Mouse (Mus musculus) testis, adult 2 months (tissue): ENCODE measurements at regions not wholly inside any gene's neighbourhood (a gene's known extent, or its start where the extent isn't known, plus 50 kb on each side); places are given as distances from the start of the nearest gene placed in this dataset.
"Not testable (repeated sequence)": the region's sequence is repeated elsewhere in the genome, so short reads cannot be mapped to it uniquely, and the experiment has no call there.

ENCODE experiments used
- H3K27ac ChIP-seq: fragments of 200-500 bp; 2 replicates; pipeline ENCODE4 v1.5.1; 2012; ENCODE audit warnings: low read depth, low read length; ENCODE audit not compliant: control insufficient read depth, insufficient read depth
- H3K27me3 ChIP-seq: fragments of 200-500 bp; 2 replicates; pipeline ENCODE4 v1.6.1; 2012; ENCODE audit warnings: mild to moderate bottlenecking, low read length, moderate library complexity; ENCODE audit not compliant: control insufficient read depth, insufficient read depth
- H3K36me3 ChIP-seq: fragments of 200-500 bp; 2 replicates; pipeline ENCODE4 v1.6.1; 2012; ENCODE audit warnings: mild to moderate bottlenecking, low read length; ENCODE audit not compliant: control insufficient read depth, insufficient read depth
- H3K4me1 ChIP-seq: fragments of 200-500 bp; 2 replicates; pipeline ENCODE4 v1.6.1; 2012; ENCODE audit warnings: low read length; ENCODE audit not compliant: control insufficient read depth, insufficient read depth
- H3K4me3 ChIP-seq: fragments of 200-500 bp; 2 replicates; pipeline ENCODE4 v1.5.1; 2012; ENCODE audit warnings: low read depth, mild to moderate bottlenecking, low read length, moderate library complexity, mixed read lengths; ENCODE audit not compliant: control insufficient read depth
- CTCF ChIP-seq: fragments of 200-500 bp; IDR thresholded peaks from 2 replicates; pipeline ENCODE4 v1.5.1; 2012; ENCODE audit warnings: low read depth, mild to moderate bottlenecking, inconsistent platforms, low read length, moderate library complexity; ENCODE audit not compliant: control insufficient read depth, insufficient read depth, insufficient replicate concordance
- POLR2A ChIP-seq: fragments of 200-500 bp; IDR thresholded peaks from 2 replicates; pipeline ENCODE4 v1.6.1; 2012; ENCODE audit warnings: low read depth, mild to moderate bottlenecking, inconsistent platforms, low read length, moderate library complexity; ENCODE audit not compliant: control insufficient read depth

- H3K4me3 ChIP-seq: no peak overlapping the region
- no peak overlapping the region for H3K27ac ChIP-seq
- H3K27me3 ChIP-seq: no peaks in the 10 kb centered on the region
- H3K4me1 ChIP-seq: peaks cover 2% of the 10 kb centered on the region; the same call in 1 of the 2 replicates
- TF ChIP-seq POLR2A (no peak), CTCF (no peak)
- H3K36me3 ChIP-seq: no peaks in the 10 kb centered on the region
Measured at GRCm38 (mm10) chr13:42000966-42001365, 50.9 kb upstream of the Hivep1 start.

GRCm38 (mm10) chr13:41997883-41998282 is 53.9 kb upstream of the Hivep1 start:
- Histone ChIP-seq H3K36me3 (no peaks in the 10 kb centered on the region), H3K4me1 (peaks cover 2% of the 10 kb centered on the region; the same call in 1 of the 2 replicates), H3K4me3 (peak overlapping the region; percentile 1), H3K27me3 (no peaks in the 10 kb centered on the region), H3K27ac (no peak overlapping the region)
- TF ChIP-seq CTCF: no peak
- TF ChIP-seq POLR2A: no peak

DNA sequence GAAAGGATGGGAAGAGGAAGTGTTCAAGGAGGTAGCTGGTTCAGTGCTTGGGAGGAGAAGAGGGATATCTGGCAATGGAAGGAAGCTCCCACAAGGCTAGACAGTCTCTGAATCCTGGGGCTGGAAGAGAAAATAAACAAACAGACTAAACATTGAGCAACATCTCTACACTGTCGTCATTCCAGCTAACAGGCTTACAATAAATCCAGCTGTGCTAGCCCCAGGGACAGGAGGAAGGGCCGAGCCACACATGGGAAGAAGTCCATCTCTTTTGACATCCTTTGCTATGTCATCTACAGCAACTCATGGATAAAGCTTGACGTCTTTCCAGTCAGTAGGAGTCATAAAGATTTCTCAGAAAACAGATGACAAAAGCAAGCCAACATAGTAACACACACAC is 57.7 kb upstream of the Hivep1 start:
- no peak for TF ChIP-seq CTCF
- no peak for TF ChIP-seq POLR2A
- Histone ChIP-seq H3K4me1 (peaks cover 2% of the 10 kb centered on the region; the same call in 1 of the 2 replicates), H3K36me3 (no peaks in the 10 kb centered on the region)

DNA sequence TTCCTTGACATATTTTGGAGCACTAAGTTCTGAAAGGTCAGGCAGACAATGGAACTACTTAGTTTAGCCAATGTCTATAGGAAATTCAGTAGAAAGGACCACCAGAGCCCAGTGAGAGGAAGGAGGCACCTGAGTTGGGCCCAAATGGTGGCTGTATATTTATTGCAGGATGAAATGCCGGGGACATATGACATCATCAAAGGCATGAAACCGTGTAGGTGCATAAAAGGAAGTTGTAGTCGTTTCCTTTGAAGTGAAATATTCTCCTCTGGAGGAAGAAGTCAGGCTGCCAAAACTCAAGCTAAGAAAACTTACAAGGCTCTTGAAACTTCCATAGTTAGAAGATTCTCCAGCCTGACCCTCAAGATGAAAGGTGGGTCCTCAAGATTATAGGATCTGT is 75.9 kb upstream of the Hivep1 start:
- H3K27ac ChIP-seq: no peak overlapping the region
- no peak for TF ChIP-seq CTCF
- no peak for TF ChIP-seq POLR2A
- H3K36me3 ChIP-seq: no peaks in the 10 kb centered on the region
- no peaks in the 10 kb centered on the region for H3K4me1 ChIP-seq
- H3K27me3 ChIP-seq: no peaks in the 10 kb centered on the region
- no peak overlapping the region for H3K4me3 ChIP-seq

More for the DNA sequence above, 57.7 kb upstream of the Hivep1 start:
- Histone ChIP-seq H3K4me3 (no peak overlapping the region), H3K27ac (no peak overlapping the region), H3K27me3 (no peaks in the 10 kb centered on the region)

GRCm38 (mm10) chr13:41962915-41963314 is 88.9 kb upstream of the Hivep1 start:
- no peaks in the 10 kb centered on the region for H3K4me1 ChIP-seq
- H3K4me3 ChIP-seq: no peak overlapping the region
- no peak overlapping the region for H3K27ac ChIP-seq
- no peak for TF ChIP-seq POLR2A
- TF ChIP-seq CTCF: no peak
- H3K27me3 ChIP-seq: no peaks in the 10 kb centered on the region
- no peaks in the 10 kb centered on the region for H3K36me3 ChIP-seq

GRCm38 (mm10) chr13:41960960-41961359 is 90.9 kb upstream of the Hivep1 start:
- H3K4me3 ChIP-seq, H3K27ac ChIP-seq, H3K36me3 ChIP-seq, H3K27me3 ChIP-seq, H3K4me1 ChIP-seq: not testable (repeated sequence)

GRCm38 (mm10) chr13:41957932-41958331 is 93.9 kb upstream of the Hivep1 start:
- no peaks in the 10 kb centered on the region for H3K36me3 ChIP-seq
- no peaks in the 10 kb centered on the region for H3K27me3 ChIP-seq
- no peak overlapping the region for H3K27ac ChIP-seq
- no peak for TF ChIP-seq CTCF
- no peak for TF ChIP-seq POLR2A
- H3K4me3 ChIP-seq: no peak overlapping the region
- no peaks in the 10 kb centered on the region for H3K4me1 ChIP-seq

DNA sequence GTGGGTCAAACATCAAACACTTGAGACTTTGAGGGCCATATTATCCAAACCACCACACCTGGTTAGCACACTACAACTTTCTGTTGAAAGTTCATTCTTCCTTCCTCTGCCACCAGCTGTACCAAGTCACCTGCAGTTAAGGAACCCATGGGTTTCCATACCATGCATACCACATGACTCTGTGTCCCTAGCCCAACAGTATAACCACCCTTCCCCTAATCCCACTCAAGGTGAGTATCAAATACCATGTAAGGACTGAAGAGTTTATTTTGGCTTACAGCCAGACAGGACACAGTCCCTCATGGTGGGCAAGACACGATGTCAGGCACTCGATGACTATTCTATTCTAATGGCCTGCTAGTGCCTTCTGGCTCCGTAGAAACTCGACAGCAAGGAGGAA is 95.9 kb upstream of the Hivep1 start:
- Histone ChIP-seq H3K27ac (no peak overlapping the region), H3K27me3 (no peaks in the 10 kb centered on the region), H3K36me3 (no peaks in the 10 kb centered on the region), H3K4me3 (no peak overlapping the region), H3K4me1 (no peaks in the 10 kb centered on the region)
- no peak for TF ChIP-seq CTCF
- no peak for TF ChIP-seq POLR2A
